Mouse (Mus musculus) splenic B cell, adult 2 months (primary cell): ENCODE results near the gene Kcns3.
"Not testable (repeated sequence)": the region's sequence is repeated elsewhere in the genome, so short reads cannot be mapped to it uniquely, and the experiment has no call there.

Source experiments
- DNase-seq: peaks from one replicate; pipeline ENCODE4 v3.0.0-alpha.2; 2011; ENCODE audit warnings: low read depth, low spot score
- H3K27me3 ChIP-seq: 2 replicates; pipeline ENCODE4 v1.6.1; 2012; ENCODE audit warnings: mild to moderate bottlenecking, low read length, moderate library complexity, mixed read lengths; ENCODE audit not compliant: control insufficient read depth, poor library complexity, insufficient read depth, severe bottlenecking
- H3K36me3 ChIP-seq: 2 replicates; pipeline ENCODE4 v1.6.1; 2012; ENCODE audit warnings: mild to moderate bottlenecking, low read length, moderate library complexity, mixed read lengths; ENCODE audit not compliant: control insufficient read depth, poor library complexity, insufficient read depth, severe bottlenecking

Gene Kcns3

GRCm38 (mm10) chr12:11144894-11145293, 6.0 kb downstream of the Kcns3 start:
- H3K27me3 ChIP-seq = no peaks in the 10 kb centered on the region
- H3K36me3 ChIP-seq = no peaks in the 10 kb centered on the region
- no peak for DNase-seq

- DNase-seq = no peak
- H3K27me3 ChIP-seq = no peaks in the 10 kb centered on the region
- no peaks in the 10 kb centered on the region for H3K36me3 ChIP-seq
Measured at GRCm38 (mm10) chr12:11132418-11132817, 18.4 kb downstream of the Kcns3 start.

GRCm38 (mm10) chr12:11129188-11129587, 21.7 kb downstream of the Kcns3 start:
- no peaks in the 10 kb centered on the region for H3K36me3 ChIP-seq
- DNase-seq = no peak
- H3K27me3 ChIP-seq = no peaks in the 10 kb centered on the region

- no peak for DNase-seq
- no peaks in the 10 kb centered on the region for H3K27me3 ChIP-seq
- H3K36me3 ChIP-seq = no peaks in the 10 kb centered on the region
Measured at GRCm38 (mm10) chr12:11126186-11126759, 24.6 kb downstream of the Kcns3 start.

DNA sequence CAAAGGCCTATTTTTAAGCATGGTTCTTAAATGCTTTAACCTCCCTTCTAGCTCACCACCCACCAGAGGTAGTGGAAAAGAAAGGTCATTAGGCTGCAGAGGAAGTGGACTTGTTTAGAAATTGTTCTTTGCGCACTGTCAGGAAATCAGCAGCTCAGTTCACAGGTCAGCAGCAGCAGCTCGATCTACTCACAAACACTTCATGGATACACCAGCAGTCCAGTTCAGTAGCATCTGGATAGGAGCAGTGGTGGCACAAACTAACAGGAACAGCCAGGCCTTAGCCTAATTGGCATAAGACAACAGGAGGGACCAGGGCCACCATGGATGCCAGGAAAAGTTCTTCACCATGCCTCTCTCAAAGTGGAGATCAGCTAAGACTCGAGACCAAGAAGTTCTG, 49.3 kb downstream of the Kcns3 start:
- no peak for DNase-seq
- H3K36me3 ChIP-seq = no peaks in the 10 kb centered on the region
- no peaks in the 10 kb centered on the region for H3K27me3 ChIP-seq

GRCm38 (mm10) chr12:11088626-11089372, 62.1 kb downstream of the Kcns3 start:
- no peaks in the 10 kb centered on the region for H3K27me3 ChIP-seq
- no peak for DNase-seq

DNA sequence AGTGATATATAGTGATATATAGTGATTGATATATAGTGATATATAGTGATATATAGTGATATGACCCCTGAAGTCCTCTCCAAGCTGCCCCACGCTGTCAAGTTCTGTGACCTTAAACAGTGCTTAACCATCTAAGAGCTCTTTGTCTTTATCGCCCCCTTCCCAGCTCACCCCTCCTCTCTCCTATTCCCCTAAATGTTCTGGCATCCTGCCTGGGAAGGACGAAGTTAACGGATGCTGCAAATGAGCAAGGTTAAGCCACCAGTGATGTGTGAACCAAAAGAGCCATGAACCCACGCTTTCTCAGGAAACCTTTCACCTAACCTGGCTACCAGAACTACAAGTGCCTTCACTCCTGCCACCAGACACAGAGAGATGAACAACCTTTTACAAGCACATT, 64.0 kb downstream of the Kcns3 start:
- H3K36me3 ChIP-seq = no peaks in the 10 kb centered on the region
- H3K27me3 ChIP-seq = no peaks in the 10 kb centered on the region
- no peak for DNase-seq

More at GRCm38 (mm10) chr12:11088626-11089372, 62.1 kb downstream of the Kcns3 start:
- no peaks in the 10 kb centered on the region for H3K36me3 ChIP-seq

GRCm38 (mm10) chr12:11071079-11071478, 79.8 kb downstream of the Kcns3 start:
- Histone ChIP-seq H3K36me3 (no peaks in the 10 kb centered on the region), H3K27me3 (no peaks in the 10 kb centered on the region)
- no peak for DNase-seq

GRCm38 (mm10) chr12:11066865-11067264, 84.0 kb downstream of the Kcns3 start:
- DNase-seq = no peak
- Histone ChIP-seq H3K36me3 (no peaks in the 10 kb centered on the region), H3K27me3 (no peaks in the 10 kb centered on the region)

GRCm38 (mm10) chr12:11052676-11053075, 98.2 kb downstream of the Kcns3 start:
- not testable (repeated sequence) for H3K36me3 ChIP-seq, H3K27me3 ChIP-seq, DNase-seq

DNA sequence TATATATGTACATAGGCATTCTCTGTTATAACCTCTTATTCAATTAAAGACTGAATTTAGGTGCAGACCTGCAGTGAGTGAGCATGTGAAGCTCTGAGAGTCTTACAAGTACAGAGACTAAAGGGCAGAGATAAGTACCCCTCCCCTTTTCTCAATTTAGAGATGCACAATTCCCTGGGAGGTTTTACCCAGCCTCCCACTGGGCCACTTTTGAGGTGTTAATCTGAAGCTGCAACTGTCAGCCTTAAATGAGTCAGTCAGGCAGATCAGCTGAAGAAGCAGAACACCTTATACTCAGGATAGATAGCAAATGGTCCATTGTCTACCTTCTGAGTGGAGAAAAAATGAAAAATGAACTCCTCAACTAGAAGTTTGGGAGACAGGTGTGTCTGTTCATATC, 109.0 kb downstream of the Kcns3 start:
- no peak for DNase-seq
- H3K27me3 ChIP-seq = no peaks in the 10 kb centered on the region

More for the DNA sequence above, 109.0 kb downstream of the Kcns3 start:
- no peaks in the 10 kb centered on the region for H3K36me3 ChIP-seq
